Mouse (Mus musculus): ENCODE data around the gene Frmd7. TPM values are rescaled to one million over a fixed set of nuclear protein-coding genes. Genes with fewer than 3 reads are reported as not detected.
A peak's percentile ranks its signal among the peaks of the same experiment; 100 is the strongest.

The Frmd7 gene
- polyA plus RNA-seq, 1 experiment: not detected

DNA sequence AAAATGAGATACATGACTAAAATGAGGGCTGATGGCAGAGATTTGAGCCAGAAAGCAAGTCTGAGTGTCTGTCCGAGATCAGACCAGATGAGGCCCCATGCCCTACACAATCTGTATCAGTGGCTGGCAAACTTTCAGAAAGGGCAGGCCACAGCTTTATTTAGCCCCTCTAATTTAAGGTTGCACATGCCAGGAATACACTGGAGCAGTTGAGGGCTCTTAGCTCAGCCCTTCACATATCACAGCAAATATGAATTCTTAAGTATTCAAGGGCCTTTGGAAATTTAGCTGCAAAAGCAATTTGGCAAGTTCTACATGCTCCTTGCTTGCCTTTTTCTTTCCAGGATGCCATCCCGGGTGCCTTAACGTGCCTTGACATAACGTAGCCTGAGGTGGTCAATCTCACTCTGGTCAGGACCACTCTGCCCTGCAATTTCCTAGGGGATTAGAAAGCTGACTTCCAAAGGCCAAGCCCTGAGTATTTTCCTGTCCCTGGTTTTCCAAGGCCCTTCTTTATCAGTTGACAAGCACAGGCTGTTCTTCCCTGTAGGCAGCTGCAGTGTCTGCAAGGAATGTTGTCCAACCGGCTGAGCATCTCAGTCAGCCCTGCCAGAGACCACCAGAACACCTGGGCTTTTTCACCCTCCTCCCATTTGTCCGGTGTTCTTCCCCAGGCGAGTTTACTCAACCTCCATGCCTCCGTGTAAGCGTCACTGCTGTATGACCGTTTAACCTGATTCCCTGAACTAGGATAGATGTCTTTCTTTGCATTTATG lies 25.8 kb upstream of the Frmd7 start:
- H3K27ac ChIP-seq (ENCODE audit: insufficient read depth, low read depth, low read length): no peak overlapping the region
- H3K27me3 ChIP-seq (replicated peaks; ENCODE audit: control insufficient read depth, insufficient read depth, low read length): no peaks in the 10 kb centered on the region
- H3K4me3 ChIP-seq (ENCODE audit: insufficient read depth, low read depth, low read length): no peak overlapping the region
- H3K36me3 ChIP-seq (ENCODE audit: control insufficient read depth, insufficient read depth, low read length): no peaks in the 10 kb centered on the region
- TF ChIP-seq CTCF (conservative IDR thresholded peaks at IDR 0.05; ENCODE audit: insufficient read depth, insufficient read length, low read depth, low read length) (no peak), POLR2A (IDR thresholded peaks at IDR 0.05; ENCODE audit: low read depth, low read length) (no peak)
- H3K4me1 ChIP-seq (ENCODE audit: control insufficient read depth, insufficient read depth, low read length): no peaks in the 10 kb centered on the region
- 63% methylated on average over 10 of the region's 10 CpGs for WGBS
- DNase-seq: no peak

- DNase-seq: no peak
- Histone ChIP-seq H3K4me3 (ENCODE audit: insufficient read depth, low read depth, low read length) (no peak overlapping the region), H3K27me3 (replicated peaks; ENCODE audit: control insufficient read depth, insufficient read depth, low read length) (no peaks in the 10 kb centered on the region), H3K36me3 (ENCODE audit: control insufficient read depth, insufficient read depth, low read length) (no peaks in the 10 kb centered on the region), H3K4me1 (ENCODE audit: control insufficient read depth, insufficient read depth, low read length) (no peaks in the 10 kb centered on the region), H3K27ac (ENCODE audit: insufficient read depth, low read depth, low read length) (no peak overlapping the region)
- TF ChIP-seq CTCF (conservative IDR thresholded peaks at IDR 0.05; ENCODE audit: insufficient read depth, insufficient read length, low read depth, low read length): no peak
- no peak for TF ChIP-seq POLR2A (IDR thresholded peaks at IDR 0.05; ENCODE audit: low read depth, low read length)
- WGBS: 82% methylated on average over 3 of the region's 3 CpGs
Measured at GRCm38 (mm10) chrX:50965157-50965556, 22.6 kb upstream of the Frmd7 start.

DNA sequence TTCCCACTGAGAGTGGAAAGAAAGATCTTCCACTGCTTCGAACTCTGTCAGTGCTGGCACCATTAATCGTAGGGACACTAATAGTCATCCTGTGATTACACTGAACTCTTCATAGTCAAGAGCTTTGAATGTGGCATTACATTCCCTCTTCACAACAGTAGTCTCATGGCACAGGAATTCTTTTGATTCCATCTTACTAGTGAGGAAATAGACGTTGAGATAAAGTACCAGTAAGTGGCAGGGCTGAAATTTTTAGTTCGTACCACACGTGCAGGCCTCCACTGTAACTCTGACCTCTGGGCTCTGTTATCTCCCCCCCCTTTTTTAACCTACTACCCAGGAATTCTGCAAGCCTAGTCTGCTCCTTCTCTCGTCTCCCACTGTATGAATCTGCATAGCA lies 20.4 kb upstream of the Frmd7 start:
- WGBS: 56% methylated on average over 6 of the region's 6 CpGs
- Histone ChIP-seq H3K36me3 (ENCODE audit: control insufficient read depth, insufficient read depth, low read length) (no peaks in the 10 kb centered on the region), H3K27me3 (replicated peaks; ENCODE audit: control insufficient read depth, insufficient read depth, low read length) (no peaks in the 10 kb centered on the region), H3K4me3 (ENCODE audit: insufficient read depth, low read depth, low read length) (no peak overlapping the region), H3K27ac (ENCODE audit: insufficient read depth, low read depth, low read length) (no peak overlapping the region), H3K4me1 (ENCODE audit: control insufficient read depth, insufficient read depth, low read length) (no peaks in the 10 kb centered on the region)
- TF ChIP-seq POLR2A (IDR thresholded peaks at IDR 0.05; ENCODE audit: low read depth, low read length) (no peak), CTCF (conservative IDR thresholded peaks at IDR 0.05; ENCODE audit: insufficient read depth, insufficient read length, low read depth, low read length) (no peak)
- DNase-seq: no peak

DNA sequence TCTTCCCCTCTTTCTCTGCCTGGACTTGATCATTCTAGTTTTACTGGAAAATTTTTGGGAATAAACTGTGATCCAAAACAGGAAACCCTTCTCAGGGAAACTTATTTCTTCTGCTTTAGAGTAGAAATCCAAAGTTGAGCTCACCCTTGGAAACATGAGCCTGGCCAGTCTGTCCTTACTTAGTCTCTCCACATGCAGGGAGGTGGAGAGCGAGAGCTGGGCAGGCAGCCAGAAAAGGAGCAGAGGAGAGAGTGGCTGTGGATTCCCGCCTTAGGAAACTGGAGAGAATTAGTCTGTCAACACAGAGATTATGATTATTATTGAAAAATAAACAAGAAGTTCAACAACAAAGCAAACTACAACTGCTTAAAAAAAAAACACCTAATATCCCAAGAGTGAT lies 6.1 kb upstream of the Frmd7 start:
- Histone ChIP-seq H3K27ac (ENCODE audit: insufficient read depth, low read depth, low read length) (no peak overlapping the region), H3K36me3 (ENCODE audit: control insufficient read depth, insufficient read depth, low read length) (no peaks in the 10 kb centered on the region), H3K4me3 (ENCODE audit: insufficient read depth, low read depth, low read length) (no peak overlapping the region), H3K27me3 (replicated peaks; ENCODE audit: control insufficient read depth, insufficient read depth, low read length) (no peaks in the 10 kb centered on the region), H3K4me1 (ENCODE audit: control insufficient read depth, insufficient read depth, low read length) (no peaks in the 10 kb centered on the region)
- TF ChIP-seq CTCF (conservative IDR thresholded peaks at IDR 0.05; ENCODE audit: insufficient read depth, insufficient read length, low read depth, low read length) (no peak), POLR2A (IDR thresholded peaks at IDR 0.05; ENCODE audit: low read depth, low read length) (no peak)
- 10% methylated on average over 2 of the region's 2 CpGs for WGBS
- peak; percentile 8 for DNase-seq

GRCm38 (mm10) chrX:50948116-50948515 lies 5.6 kb upstream of the Frmd7 start:
- Histone ChIP-seq H3K4me1 (ENCODE audit: control insufficient read depth, insufficient read depth, low read length) (no peaks in the 10 kb centered on the region), H3K4me3 (ENCODE audit: insufficient read depth, low read depth, low read length) (no peak overlapping the region), H3K27ac (ENCODE audit: insufficient read depth, low read depth, low read length) (no peak overlapping the region), H3K36me3 (ENCODE audit: control insufficient read depth, insufficient read depth, low read length) (no peaks in the 10 kb centered on the region), H3K27me3 (replicated peaks; ENCODE audit: control insufficient read depth, insufficient read depth, low read length) (no peaks in the 10 kb centered on the region)
- no peak for DNase-seq
- TF ChIP-seq CTCF (conservative IDR thresholded peaks at IDR 0.05; ENCODE audit: insufficient read depth, insufficient read length, low read depth, low read length): no peak
- no peak for TF ChIP-seq POLR2A (IDR thresholded peaks at IDR 0.05; ENCODE audit: low read depth, low read length)
- WGBS: 77% methylated on average over 4 of the region's 4 CpGs

GRCm38 (mm10) chrX:50937117-50937516 lies 5.4 kb downstream of the Frmd7 start:
- Histone ChIP-seq H3K4me3 (ENCODE audit: insufficient read depth, low read depth, low read length) (no peak overlapping the region), H3K36me3 (ENCODE audit: control insufficient read depth, insufficient read depth, low read length) (no peaks in the 10 kb centered on the region), H3K27ac (ENCODE audit: insufficient read depth, low read depth, low read length) (no peak overlapping the region), H3K4me1 (ENCODE audit: control insufficient read depth, insufficient read depth, low read length) (no peaks in the 10 kb centered on the region), H3K27me3 (replicated peaks; ENCODE audit: control insufficient read depth, insufficient read depth, low read length) (no peaks in the 10 kb centered on the region)
- 79% methylated on average over 3 of the region's 3 CpGs for WGBS
- no peak for DNase-seq
- TF ChIP-seq POLR2A (IDR thresholded peaks at IDR 0.05; ENCODE audit: low read depth, low read length): no peak
- no peak for TF ChIP-seq CTCF (conservative IDR thresholded peaks at IDR 0.05; ENCODE audit: insufficient read depth, insufficient read length, low read depth, low read length)

GRCm38 (mm10) chrX:50930309-50930708 lies 12.2 kb downstream of the Frmd7 start:
- Histone ChIP-seq H3K4me1 (ENCODE audit: control insufficient read depth, insufficient read depth, low read length) (no peaks in the 10 kb centered on the region), H3K27ac (ENCODE audit: insufficient read depth, low read depth, low read length) (no peak overlapping the region), H3K27me3 (replicated peaks; ENCODE audit: control insufficient read depth, insufficient read depth, low read length) (no peaks in the 10 kb centered on the region), H3K4me3 (ENCODE audit: insufficient read depth, low read depth, low read length) (no peak overlapping the region), H3K36me3 (ENCODE audit: control insufficient read depth, insufficient read depth, low read length) (no peaks in the 10 kb centered on the region)
- 72% methylated on average over 3 of the region's 3 CpGs for WGBS
- DNase-seq: no peak
- no peak for TF ChIP-seq POLR2A (IDR thresholded peaks at IDR 0.05; ENCODE audit: low read depth, low read length)
